Mouse (Mus musculus): ENCODE data around the gene Taf13. TPM values are rescaled to one million over a fixed set of nuclear protein-coding genes. Genes with fewer than 3 reads are reported as not detected.

The Taf13 gene
- 10 to 100 TPM; 24.3 to 27.1 TPM for total RNA-seq (2021)

GRCm38 (mm10) chr3:108571443-108572294 is at the start of gene Taf13:
Taf13 (plus strand) TSS chr3:108571698.
- DNase-seq (ENCODE audit: low spot score in 2 of 2) = peak; percentile 96 to 97
- intact Hi-C loops (cut with DNase I) = no loop called here

- intact Hi-C loops (cut with DNase I) = no loop called here
- DNase-seq (ENCODE audit: low spot score in 2 of 2) = no peak
Measured at GRCm38 (mm10) chr3:108523415-108523814, 48.1 kb upstream of the Taf13 start.

- intact Hi-C loops (cut with DNase I) = no loop called here
- no peak for DNase-seq (ENCODE audit: low spot score in 2 of 2)
Measured at GRCm38 (mm10) chr3:108528489-108528888, 43.0 kb upstream of the Taf13 start.

- intact Hi-C loops (cut with DNase I) = no loop called here
- no peak for DNase-seq (ENCODE audit: low spot score in 2 of 2)
Measured at GRCm38 (mm10) chr3:108533114-108533885, 38.2 kb upstream of the Taf13 start.

GRCm38 (mm10) chr3:108533951-108534350 is 37.5 kb upstream of the Taf13 start, which contains the start of gene 1700013F07Rik:
1700013F07Rik (plus strand) TSS chr3:108534150.
- intact Hi-C loops (cut with DNase I) = no loop called here
- no peak for DNase-seq (ENCODE audit: low spot score in 2 of 2)

- intact Hi-C loops (cut with DNase I) = loop anchor here (2.0 kb wide), 2 partner anchors 19 to 27 kb away; partner anchors contain the start of gene Tmem167b
- peak in 1 of 2 experiments; percentile 18 for DNase-seq (ENCODE audit: low spot score in 2 of 2)
Measured at GRCm38 (mm10) chr3:108535896-108536516, 35.5 kb upstream of the Taf13 start.

- intact Hi-C loops (cut with DNase I) = loop anchor here (2.0 kb wide), 2 partner anchors 18 to 26 kb away; partner anchors contain the start of gene Tmem167b
- DNase-seq (ENCODE audit: low spot score in 2 of 2) = peak; percentile 90 to 96
Measured at GRCm38 (mm10) chr3:108536517-108537260, 34.8 kb upstream of the Taf13 start, which contains the start of gene 5330417C22Rik. 5330417C22Rik (minus strand) TSS chr3:108536536.

GRCm38 (mm10) chr3:108537303-108537702 is 34.2 kb upstream of the Taf13 start:
- DNase-seq (ENCODE audit: low spot score in 2 of 2) = peak; percentile 88 to 90
- intact Hi-C loops (cut with DNase I) = loop anchor here (2.0 kb wide), 2 partner anchors 17 to 25 kb away; partner anchors contain the start of gene Tmem167b

- no peak for DNase-seq (ENCODE audit: low spot score in 2 of 2)
- intact Hi-C loops (cut with DNase I) = no loop called here
Measured at GRCm38 (mm10) chr3:108542299-108542698, 29.2 kb upstream of the Taf13 start.

GRCm38 (mm10) chr3:108554111-108554561 is 17.4 kb upstream of the Taf13 start:
- intact Hi-C loops (cut with DNase I) = loop anchor here (2.0 kb wide), 1 partner anchor 17 kb away; the partner anchor contains the start of gene 5330417C22Rik
- DNase-seq (ENCODE audit: low spot score in 2 of 2) = no peak

GRCm38 (mm10) chr3:108554587-108555312 is 16.7 kb upstream of the Taf13 start:
- peak; percentile 91 to 93 for DNase-seq (ENCODE audit: low spot score in 2 of 2)
- intact Hi-C loops (cut with DNase I) = loop anchor here (2.0 kb wide), 1 partner anchor 18 kb away; the partner anchor contains the start of gene 5330417C22Rik

- intact Hi-C loops (cut with DNase I) = no loop called here
- DNase-seq (ENCODE audit: low spot score in 2 of 2) = no peak
Measured at GRCm38 (mm10) chr3:108557888-108558287, 13.6 kb upstream of the Taf13 start.

- intact Hi-C loops (cut with DNase I) = loop anchor here (2.0 to 5.0 kb wide), 3 partner anchors 25 to 280 kb away; partner anchors contain the start of genes 5330417C22Rik and Sort1
- DNase-seq (ENCODE audit: low spot score in 2 of 2) = peak; percentile 98 to 99
Measured at GRCm38 (mm10) chr3:108562133-108562730, 9.3 kb upstream of the Taf13 start, which contains the start of gene Tmem167b. Tmem167b (minus strand) TSS chr3:108562466.

GRCm38 (mm10) chr3:108562777-108563271 is 8.7 kb upstream of the Taf13 start:
- no peak for DNase-seq (ENCODE audit: low spot score in 2 of 2)
- intact Hi-C loops (cut with DNase I) = loop anchor here (2.0 to 5.0 kb wide), 3 partner anchors 26 to 281 kb away; partner anchors contain the start of genes 5330417C22Rik and Sort1

GRCm38 (mm10) chr3:108563309-108563708 is 8.2 kb upstream of the Taf13 start:
- intact Hi-C loops (cut with DNase I) = loop anchor here (2.0 to 5.0 kb wide), 3 partner anchors 27 to 281 kb away; partner anchors contain the start of genes 5330417C22Rik and Sort1
- peak; percentile 71 to 75 for DNase-seq (ENCODE audit: low spot score in 2 of 2)

GRCm38 (mm10) chr3:108567990-108568877 is 3.3 kb upstream of the Taf13 start:
- peak in 1 of 2 experiments; percentile 9 for DNase-seq (ENCODE audit: low spot score in 2 of 2)
- intact Hi-C loops (cut with DNase I) = no loop called here

Data from left cerebral cortex, postnatal 36 days (tissue).